Mouse (Mus musculus) embryo, embryonic 11.5 days (tissue): ENCODE measurements around the gene Cdc45.
A peak's percentile ranks its signal among the peaks of the same experiment; 100 is the strongest.
"Not testable (repeated sequence)": the region's sequence is repeated elsewhere in the genome, so short reads cannot be mapped to it uniquely, and the experiment has no call there.

Experiments
- DNase-seq: peaks from one replicate; pipeline ENCODE4 v3.0.0-alpha.2; 2012; ENCODE audit warnings: low read depth, low spot score

The Cdc45 gene

GRCm38 (mm10) chr16:18811468-18812384 is at the start of gene Cdc45, which contains the start of gene Ufd1:
Gene Cdc45, minus strand, starts transcription at chr16:18811987.
Gene Ufd1, plus strand, starts transcription at chr16:18811779.
- peak; percentile 86 for DNase-seq

GRCm38 (mm10) chr16:18860186-18860585 is 48.4 kb upstream of the Cdc45 start:
- DNase-seq, result no peak

GRCm38 (mm10) chr16:18858551-18858950 is 46.8 kb upstream of the Cdc45 start:
- no peak for DNase-seq

GRCm38 (mm10) chr16:18849521-18850190 is 37.9 kb upstream of the Cdc45 start:
- DNase-seq, result not testable (repeated sequence)

DNA sequence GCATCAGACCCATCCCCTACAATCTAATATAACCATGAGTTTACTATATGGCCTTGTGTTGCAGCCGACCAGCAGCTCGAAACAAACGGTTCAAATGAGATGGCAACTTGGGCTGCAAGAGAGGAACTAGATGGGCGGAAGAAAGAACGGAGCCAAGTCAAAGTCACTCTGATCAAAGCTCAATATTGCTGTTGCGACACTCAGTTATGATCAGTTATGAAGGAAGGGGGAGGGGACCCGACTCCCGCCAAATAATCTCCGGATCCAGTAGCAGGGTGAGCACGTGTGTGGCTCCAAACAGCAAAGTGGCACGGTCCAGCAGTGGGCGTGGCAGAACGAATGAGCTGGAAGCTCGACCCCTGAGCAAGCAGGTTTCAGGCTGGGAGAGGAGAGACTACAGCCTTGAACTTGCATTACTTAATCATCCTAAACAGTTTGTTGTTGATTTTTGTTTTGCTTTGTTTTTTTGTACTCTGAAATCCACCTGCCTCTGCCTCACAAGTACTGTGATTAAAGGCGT is 34.6 kb upstream of the Cdc45 start:
- no peak for DNase-seq

DNA sequence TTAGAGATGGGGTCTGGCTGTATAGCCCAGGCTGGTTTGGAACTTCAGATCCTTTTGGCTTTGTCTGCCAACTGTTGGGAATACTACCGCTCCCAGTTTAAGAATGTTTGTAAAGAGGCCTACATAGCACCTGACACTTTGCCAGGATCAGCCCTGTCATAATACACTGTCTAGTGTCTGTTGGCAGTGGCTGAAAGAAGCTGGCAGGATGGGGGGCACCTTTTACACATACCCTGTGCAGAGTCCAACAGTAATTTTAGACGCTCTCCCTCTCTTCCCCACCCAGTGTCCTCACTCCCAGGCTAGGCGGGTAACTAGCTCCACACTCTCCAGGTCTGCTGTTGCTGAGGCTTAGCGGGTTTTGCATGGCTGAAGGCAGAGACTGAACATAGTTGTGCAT is 26.6 kb upstream of the Cdc45 start:
- no peak for DNase-seq

DNA sequence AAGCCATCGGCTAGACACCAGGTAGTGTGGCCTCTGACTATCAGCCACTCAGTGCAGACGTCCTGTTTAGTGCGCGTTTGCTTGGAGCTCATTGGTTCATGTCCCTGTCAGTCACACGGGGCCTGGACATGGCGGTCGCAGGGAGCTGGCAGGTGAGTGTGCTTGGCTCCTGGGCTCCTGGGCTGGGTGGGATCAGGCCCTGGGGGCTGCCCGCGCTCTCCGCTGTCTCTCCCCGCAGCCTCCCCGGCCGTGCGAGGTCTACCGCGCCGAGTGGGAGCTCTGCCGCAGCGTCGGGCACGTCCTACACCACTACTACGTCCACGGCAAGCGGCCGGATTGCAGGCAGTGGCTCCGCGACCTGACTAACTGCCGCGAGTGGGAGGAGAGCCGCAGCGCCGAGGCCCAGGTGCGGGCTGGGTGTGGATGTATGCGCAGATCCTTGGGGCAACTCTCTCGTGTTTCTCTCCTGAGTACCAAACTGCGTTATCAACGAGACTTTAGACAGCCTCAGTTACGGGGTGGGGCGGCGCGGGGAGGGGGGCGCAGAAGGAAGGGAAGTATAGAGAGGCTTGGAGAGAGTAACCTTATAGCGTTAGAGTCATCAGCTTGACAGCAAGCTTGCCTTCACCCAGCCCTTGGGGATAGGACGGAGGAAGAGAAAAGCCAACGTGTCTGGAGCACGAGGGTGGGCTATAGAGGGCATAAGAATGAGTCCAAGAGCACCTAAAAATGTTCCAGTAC is 24.9 kb upstream of the Cdc45 start, which contains the start of the genes 2510002D24Rik and Gm28539:
TSS of gene 2510002D24Rik (plus strand) at position 111 of the 741 bp plus-strand sequence.
TSS of gene Gm28539 (plus strand) at position 117 of the 741 bp plus-strand sequence.
- DNase-seq, result peak; percentile 83

- DNase-seq, result no peak
These were observed 24.3 kb upstream of the Cdc45 start for GRCm38 (mm10) chr16:18836073-18836467.

DNA sequence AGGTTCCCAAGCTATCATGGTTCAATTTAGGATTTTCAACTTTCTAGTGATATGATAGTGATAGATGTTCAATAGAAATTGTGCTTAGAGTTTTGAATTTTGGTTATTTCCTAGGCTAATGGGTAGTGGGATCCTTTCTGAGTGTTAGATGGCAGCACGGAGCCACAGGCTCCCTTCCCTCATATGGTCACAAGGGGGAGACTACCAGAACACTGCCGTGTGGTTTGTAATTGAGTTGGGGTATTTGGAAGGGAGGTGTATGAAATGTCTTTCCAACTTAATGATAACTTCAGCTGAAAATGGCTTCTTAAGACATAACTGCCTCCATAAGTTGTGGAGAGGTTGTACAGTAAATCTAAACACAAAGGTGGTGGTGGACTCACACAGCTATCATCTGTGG is 21.7 kb upstream of the Cdc45 start:
- DNase-seq, result no peak

DNA sequence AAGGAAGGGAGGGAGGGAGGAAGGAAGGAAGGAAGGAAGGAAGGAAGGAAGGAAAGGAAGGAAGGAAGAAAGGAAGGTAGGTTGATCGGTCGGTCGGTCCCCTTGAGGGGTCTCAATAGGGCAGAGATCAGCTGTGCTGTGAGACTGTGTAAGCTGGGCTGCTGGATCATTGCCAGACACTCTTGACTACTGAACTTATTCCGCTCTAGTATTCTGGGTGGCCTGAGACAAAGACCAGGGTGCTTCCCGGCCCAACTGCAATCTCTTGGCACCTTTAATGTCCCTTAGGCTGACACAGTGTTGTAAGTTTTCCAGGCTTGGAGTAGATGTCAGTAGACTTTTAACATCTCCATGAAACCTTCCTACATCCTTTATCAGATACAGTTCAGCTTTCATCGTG is 17.3 kb upstream of the Cdc45 start:
- no peak for DNase-seq

DNA sequence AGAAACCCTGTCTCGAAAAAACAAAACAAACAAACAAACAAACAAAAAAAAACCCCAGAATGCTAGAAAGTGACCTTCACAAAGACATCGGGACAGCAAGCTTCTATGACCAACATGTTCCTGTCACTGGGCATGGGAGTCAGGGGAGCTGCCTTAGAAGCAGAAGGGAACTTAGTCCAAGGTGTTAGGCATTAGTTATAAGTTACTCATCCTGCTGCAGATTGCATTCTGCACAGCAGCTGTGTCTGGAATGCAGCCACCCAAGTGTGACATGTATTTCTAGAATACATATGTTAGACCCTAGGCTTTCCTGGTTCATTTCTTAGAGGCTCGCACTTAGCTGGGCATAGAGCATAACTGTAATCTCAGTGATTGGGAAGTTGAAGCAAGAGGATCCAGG is 16.8 kb upstream of the Cdc45 start:
- DNase-seq, result no peak

DNA sequence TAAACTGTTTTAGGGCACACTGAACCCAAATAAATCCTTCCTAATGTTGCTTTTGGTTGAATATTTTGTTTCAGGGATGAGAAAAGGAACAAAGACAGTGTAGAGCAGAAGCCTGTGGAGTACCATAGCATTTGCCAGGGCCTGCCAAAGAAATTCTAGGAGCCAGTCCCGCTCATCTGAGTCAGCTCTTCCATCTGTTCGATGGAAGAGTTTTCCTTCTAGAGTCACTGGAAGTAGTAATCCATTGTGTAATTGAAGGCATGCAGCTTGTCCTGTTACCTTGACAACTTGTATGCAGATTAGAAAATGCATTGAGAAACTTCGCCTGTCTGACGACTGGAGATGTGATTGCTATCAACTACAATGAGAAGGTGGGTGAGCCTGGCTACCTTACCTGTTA is 11.1 kb upstream of the Cdc45 start:
- no peak for DNase-seq

DNA sequence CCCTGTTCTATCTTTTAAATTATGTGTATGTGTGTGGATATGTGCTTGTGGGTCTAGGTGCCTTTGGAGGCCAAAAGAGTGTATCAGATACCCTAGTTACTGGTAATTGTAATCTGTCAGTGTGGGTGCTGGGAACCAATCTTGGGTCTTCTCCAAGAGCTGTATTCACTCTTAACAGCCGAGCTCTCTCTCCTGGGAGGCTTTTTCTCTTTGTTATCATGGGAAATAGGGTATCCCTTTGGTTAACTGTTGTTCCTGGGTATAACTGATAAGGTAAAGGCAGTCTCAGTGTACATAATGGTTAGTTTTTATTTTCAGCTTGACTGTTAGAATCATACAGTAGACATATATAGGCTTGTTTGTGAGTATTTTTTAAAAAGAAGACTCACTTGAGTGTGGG is 10.6 kb upstream of the Cdc45 start:
- no peak for DNase-seq

DNA sequence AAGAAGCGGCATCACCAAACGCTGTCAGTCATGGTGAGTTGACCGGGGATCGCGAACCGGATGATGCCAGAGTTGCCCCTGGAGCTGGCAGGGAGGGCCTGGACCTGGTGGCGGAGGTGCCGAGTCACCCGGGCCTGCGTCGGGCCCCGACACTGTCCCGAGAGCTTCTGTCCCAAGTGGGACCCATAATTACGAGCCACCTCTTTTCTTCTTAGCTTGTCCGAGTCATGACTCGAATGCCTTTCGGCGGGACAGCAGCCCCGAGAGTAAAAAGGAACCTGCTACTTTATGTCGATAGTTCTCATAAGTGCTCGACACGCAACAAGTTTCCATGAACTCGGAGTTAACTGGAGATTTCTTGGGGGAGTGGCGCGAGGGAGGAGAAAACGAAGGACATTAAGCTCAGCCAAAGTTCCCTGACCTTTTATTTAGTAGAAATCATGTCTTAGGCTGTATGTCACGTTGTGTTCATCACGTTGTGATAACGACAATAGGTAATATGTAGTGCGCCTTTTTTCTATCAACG is 661 bp upstream of the Cdc45 start:
- no peak for DNase-seq

DNA sequence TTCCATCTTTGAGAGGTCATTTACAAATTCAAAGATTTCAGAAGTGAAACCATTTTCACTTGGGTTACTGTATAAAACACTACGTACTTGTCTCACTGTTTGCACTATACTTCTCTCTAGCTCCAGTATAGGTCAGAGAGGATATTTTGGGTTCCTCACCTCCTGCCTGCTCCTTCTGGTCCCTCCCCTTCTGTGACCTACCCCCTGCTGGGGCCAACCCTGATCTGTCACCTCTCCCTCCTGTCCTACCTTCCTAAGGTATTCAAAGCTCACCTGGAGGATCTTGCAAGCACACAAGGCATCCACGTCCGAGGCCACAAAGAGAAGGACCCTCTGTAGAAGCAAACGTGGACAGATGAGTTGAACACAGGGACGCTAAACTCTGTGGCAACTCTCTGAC is 755 bp downstream of the Cdc45 start:
- no peak for DNase-seq

- DNase-seq, result no peak
These were observed 2.8 kb downstream of the Cdc45 start for GRCm38 (mm10) chr16:18809001-18809400.

DNA sequence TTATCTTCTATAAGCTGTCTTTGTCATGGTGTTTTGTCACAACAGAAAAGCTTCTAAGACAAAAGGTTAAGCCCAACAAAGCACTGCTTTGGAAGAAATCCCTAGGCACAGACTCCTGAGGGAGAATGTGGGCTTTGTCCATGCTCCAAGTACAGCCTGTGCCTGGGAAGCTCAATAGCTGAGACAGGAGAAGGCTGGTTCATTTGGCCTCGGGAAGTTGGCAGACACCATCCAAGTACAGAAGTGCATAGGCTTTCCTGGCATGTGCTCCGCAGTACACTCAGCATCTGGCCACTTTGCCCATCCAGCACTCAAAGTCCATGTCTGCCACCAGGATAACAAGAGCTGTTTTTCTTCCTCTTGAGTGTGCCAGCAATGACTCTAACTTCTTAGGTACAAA is 6.0 kb downstream of the Cdc45 start:
- no peak for DNase-seq

GRCm38 (mm10) chr16:18798841-18799240 is 12.9 kb downstream of the Cdc45 start:
- no peak for DNase-seq

GRCm38 (mm10) chr16:18798151-18798550 is 13.6 kb downstream of the Cdc45 start:
- no peak for DNase-seq

DNA sequence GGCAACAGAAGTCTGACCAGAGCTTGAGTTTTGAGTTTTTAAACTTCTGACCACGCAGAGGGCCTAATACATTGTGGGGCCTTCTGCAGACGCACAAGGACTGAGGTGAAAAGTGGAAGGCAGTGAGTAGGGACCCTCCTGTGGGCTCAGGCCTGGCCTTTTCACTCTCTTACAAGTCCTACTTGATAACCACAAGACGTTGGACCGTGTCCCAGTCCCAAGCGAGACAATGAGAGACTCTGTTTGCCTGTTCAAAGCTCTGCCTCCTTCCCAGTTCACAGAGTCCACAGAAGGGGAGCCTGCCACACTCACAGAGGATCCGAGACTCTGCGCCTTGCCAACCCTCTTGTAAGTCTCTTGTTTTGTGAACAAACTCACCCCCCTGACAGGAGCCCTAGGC is 15.1 kb downstream of the Cdc45 start:
- DNase-seq, result no peak

DNA sequence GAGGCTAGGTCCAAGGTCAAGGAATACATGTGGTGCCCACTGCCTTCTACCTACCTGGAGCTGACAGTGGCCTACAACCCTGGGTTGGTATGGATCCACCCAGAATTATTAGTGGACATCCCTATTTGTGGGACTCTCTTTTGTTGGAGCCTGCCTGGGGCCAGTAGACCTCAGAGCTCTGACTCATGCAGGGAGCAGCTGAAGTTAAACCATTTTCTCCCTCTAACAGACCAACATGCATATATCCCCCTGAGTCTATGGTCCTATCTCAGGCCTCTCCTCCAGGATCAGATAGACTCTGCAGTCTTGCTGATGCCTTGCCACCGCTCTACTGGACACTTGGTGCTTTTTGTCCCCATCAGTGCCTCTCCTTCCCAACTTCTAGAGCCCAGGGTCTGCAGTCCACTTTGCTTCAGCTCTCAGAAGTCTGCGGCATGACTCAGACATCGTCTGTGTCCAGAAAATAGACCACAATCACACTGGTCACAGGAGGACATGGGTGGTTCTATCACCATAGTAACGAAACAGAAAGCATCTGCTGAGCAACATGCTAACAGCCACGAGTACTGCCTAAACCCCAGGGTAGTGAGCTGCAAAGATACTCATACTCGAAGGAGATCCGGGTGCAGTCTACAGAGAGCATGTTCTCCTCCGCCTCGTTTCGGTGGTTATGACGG is 16.4 kb downstream of the Cdc45 start:
- no peak for DNase-seq
